Mouse (Mus musculus) brown adipose tissue, adult 24 weeks (tissue): ENCODE measurements around the gene Acbd5. TPM values are rescaled to one million over a fixed set of nuclear protein-coding genes. Genes with fewer than 3 reads are reported as not detected.
"Not testable (repeated sequence)": the region's sequence is repeated elsewhere in the genome, so short reads cannot be mapped to it uniquely, and the experiment has no call there.

Experiments used
- H3K27ac ChIP-seq: fragments of 200-500 bp; replicated peaks from 2 replicates; pipeline ENCODE4 v1.5.1; 2012; ENCODE audit warnings: low read depth, mild to moderate bottlenecking, low read length
- H3K4me1 ChIP-seq: fragments of 200-500 bp; 2 replicates; pipeline ENCODE4 v1.6.1; 2012; ENCODE audit warnings: low read length, mixed read lengths; ENCODE audit not compliant: control insufficient read depth, insufficient read depth, insufficient read length
- H3K4me3 ChIP-seq: fragments of 200-500 bp; 2 replicates; pipeline ENCODE4 v1.5.1; 2012; ENCODE audit warnings: low read depth, mild to moderate bottlenecking, low read length, moderate library complexity; ENCODE audit not compliant: insufficient read depth
- polyA plus RNA-seq: library from polyadenylated mRNA; stranded (reverse); fragments of >200 nt; gene quantifications from 2 replicates; pipeline ENCODE4 v1.2.4, GENCODE M21; 2012; ENCODE audit not compliant: missing spikeins, insufficient read depth, insufficient read length

Gene Acbd5
- 60.6 and 68.9 TPM in 2 replicates for polyA plus RNA-seq

DNA sequence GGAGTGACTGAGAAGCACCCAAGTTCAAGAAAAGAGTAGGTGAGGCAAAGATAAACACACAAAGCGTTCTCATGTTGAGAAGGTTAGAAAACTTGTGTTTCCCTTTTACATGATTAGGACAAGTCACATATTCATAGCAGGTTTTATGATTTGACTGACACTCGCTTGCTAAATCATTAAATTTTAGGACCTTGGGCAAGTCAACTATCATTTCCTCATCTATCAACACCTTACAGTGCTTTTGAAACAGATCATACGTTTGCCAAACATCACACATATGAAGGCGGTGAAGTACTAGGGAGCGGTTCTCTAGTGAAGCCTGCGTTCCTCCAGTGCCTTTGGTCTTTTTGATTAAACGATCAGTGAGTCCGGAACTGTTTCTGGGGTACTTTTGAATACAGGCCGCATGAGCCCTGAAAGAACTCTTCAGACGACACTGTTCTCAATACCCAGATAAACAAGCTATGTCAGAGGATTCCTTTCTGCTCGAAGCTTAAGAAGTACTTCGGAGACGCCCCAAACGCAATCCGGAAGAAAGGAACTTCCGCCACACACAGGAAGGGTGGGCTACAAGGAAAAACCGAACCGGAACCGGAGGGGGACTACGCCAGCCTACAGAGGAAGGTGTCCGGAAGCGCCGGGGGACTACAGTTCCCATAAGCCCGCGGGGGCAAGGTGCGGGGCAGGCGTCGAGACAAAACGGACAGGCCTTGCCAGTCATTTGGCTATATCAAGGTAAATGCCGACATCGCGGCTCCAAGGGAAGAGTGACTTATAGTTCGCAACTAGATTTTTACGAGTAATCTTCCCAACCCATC is at the start of gene Acbd5:
TSS of gene Acbd5 (plus strand) at position 616 of the 818 bp plus-strand sequence.
- Histone ChIP-seq H3K27ac (peak within 1 kb of the TSS; percentile 97), H3K4me3 (peak within 1 kb of the TSS; percentile 75), H3K4me1 (no peaks in the 10 kb centered on the region)

DNA sequence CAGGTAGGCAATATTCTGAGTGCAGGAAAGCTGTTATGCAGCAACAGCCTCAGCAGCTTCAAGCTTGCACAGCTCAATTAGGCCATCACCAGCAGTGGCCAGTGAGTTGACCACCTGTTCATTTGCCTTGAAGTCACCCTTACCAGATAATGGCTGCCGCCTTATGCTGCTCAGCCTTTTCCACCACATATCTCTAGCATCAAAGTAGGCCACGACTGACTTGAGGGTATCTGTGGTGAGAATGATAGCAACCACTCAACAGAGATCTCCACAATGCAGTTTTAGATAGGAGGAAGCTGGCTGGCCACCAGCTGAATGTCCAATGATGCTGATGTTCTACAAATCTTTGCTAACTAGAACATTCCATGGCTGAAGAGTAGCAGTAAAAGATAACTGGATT is 48.8 kb upstream of the Acbd5 start:
- no peak overlapping the region for H3K27ac ChIP-seq
- H3K4me3 ChIP-seq, result no peak overlapping the region
- H3K4me1 ChIP-seq, result peaks cover 27% of the 10 kb centered on the region

GRCm38 (mm10) chr2:23021320-23021719 is 46.6 kb upstream of the Acbd5 start:
- Histone ChIP-seq H3K27ac (peak overlapping the region; percentile 5; the same call in 1 of the 2 replicates), H3K4me3 (no peak overlapping the region), H3K4me1 (peaks cover 24% of the 10 kb centered on the region)

DNA sequence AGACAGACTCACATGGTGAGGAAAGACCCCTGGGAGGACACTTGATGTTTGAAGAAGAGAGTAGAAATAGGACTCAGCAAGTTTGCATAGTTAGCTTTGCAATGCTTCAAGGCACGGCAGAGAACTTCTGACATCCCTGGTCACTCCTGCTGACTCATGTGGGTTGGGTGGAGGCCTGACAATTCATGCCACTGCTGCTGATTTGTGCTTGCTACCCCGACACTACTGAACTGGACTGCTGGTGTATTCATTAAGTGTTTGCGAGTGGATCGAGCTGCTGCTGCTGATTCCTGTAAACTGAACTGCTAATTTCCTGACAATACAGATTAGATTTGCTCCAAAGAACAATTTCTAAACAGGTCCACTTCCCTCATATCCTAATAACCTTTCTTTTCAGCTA is 46.2 kb upstream of the Acbd5 start:
- Histone ChIP-seq H3K4me3 (no peak overlapping the region), H3K27ac (peak overlapping the region; percentile 5; the same call in 1 of the 2 replicates), H3K4me1 (peaks cover 21% of the 10 kb centered on the region)

DNA sequence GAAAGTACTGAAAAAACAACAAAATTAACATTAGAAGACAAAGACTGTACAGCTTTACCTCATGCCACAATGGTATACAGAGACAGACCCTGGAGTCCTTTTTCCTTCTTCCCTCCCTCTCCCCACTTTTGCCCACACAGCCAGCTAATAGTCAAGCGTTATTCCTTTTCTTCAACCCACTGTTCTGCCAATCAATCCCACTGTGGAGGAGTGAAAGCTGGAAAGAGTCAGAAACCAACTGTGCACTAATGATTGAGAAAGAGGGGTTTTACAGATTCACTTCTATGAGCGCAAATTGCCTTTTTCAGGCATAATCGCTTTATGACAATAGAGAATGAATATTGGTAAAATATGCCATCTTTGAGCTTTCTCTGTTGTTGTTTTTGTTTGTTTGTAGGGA is 44.9 kb upstream of the Acbd5 start:
- Histone ChIP-seq H3K4me3 (no peak overlapping the region), H3K27ac (no peak overlapping the region), H3K4me1 (peaks cover 22% of the 10 kb centered on the region)

DNA sequence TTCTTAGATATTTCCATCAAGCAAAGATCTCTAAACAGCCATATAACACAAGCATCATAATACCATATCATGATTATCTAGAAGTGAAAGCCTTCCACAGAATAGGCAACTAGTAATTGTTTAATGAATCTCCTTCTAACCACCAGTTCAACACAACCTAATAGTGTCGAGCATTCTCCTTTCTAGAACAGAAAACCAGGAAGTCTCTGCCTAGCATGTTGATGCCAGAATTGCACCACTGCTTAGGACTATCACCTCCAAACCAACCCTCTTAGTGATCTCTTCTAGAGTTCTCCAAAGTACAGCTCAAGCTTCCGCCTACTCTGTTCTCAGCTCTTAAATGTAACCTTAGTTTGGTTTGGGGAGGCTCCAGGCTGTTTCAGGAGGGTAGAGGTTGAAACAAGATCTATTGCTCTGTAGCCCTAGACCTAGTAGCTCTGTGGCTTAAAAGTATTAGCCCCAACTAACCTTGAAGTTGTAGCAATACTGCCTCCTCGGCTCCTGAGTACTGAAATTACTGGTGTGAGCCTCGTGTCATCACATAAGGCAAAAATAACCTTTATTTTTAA is 44.2 kb upstream of the Acbd5 start:
- no peak overlapping the region for H3K4me3 ChIP-seq
- peaks cover 22% of the 10 kb centered on the region for H3K4me1 ChIP-seq
- no peak overlapping the region for H3K27ac ChIP-seq

DNA sequence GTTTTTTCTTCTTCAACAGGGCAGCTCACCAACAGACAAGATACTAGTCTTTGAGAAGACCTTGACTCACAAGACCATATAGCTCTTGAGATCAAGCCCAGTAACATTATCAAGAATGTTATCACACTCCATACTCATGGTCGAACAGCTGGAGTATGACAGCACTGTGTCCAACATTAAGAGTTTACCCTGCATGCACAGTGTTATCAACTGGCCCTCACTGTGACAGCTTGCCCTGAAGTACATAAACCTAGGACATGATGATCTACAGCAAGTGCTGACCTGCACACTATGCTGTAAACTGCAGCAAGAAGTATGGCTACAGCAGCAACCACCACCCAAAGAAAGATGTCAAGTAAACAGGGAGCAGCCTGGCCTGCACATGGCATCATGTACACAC is 41.6 kb upstream of the Acbd5 start:
- Histone ChIP-seq H3K27ac (no peak overlapping the region), H3K4me3 (no peak overlapping the region), H3K4me1 (peaks cover 19% of the 10 kb centered on the region)

DNA sequence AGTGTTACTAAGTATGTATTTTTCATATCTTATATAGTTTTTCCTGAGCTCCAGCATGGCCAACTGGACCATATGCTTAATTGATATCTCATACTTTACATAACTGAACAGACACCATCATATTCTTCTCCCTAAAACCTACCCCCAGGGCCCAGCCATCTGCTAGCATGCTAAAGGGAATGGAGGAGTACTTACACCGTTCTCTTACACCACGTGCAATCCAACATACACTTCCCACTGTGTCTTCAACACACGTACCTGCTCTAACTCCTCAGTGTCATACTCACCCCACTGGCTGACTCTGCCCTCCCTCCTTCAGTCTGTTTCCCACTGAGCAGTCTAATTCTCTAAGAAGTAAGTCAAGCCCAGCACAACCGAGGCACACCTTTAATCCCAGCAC is 39.1 kb upstream of the Acbd5 start:
- H3K4me3 ChIP-seq, result no peak overlapping the region
- peaks cover 11% of the 10 kb centered on the region for H3K4me1 ChIP-seq
- H3K27ac ChIP-seq, result no peak overlapping the region

DNA sequence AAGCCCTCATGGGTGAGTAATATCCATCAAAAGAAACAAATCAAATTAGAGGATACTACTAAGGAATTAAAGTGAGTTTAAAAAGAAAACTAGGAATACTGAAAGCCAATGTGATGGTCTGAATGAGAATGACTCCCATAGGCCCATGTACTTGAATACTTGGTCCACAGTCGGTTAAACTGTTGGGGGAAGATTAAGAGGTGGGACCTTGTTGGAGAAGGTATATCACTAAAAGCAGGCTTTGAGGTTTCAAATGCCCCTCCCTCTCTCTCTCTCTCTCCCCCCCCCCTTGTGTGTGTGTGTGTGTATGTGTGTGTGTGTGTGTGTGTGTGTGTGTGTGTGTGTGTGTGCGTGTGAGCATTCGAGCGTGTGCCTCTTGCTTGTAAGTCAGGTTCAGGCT is 37.3 kb upstream of the Acbd5 start:
- Histone ChIP-seq H3K27ac (no peak overlapping the region), H3K4me1 (peaks cover 8% of the 10 kb centered on the region), H3K4me3 (no peak overlapping the region)

DNA sequence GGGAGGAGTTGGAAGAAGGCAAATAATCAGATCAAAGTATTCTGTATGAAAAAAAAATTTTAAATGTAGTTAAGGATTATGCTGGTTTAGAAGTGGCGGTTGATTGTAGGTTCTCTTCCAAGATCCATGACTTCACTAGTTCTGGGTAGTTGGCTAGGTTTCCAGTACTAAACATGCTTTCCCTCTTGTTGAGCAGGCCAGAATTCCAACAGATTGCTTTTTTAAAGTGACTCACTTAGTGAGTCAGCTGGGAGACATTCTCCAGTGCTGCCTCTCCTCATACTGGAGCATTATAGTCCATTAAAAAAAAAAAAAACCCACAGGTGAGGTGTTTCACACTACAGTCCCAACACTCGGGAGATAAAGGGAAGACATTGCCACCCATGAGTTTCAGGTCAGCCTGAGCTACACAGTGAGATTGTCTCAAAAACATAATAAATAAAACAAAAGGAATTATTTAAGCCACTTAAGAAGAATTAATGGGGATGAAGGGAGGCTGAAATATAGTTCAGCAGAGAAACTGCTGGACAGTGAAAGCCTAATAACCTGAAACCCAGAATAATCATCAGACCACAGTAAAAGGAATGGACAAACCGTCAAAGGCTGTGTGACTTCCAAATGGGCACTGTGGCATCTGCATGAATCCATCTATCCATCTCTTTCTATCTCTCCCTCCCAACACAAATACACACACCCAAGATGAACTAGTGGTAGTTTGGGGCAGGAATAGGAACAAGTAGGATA is 33.1 kb upstream of the Acbd5 start:
- H3K4me1 ChIP-seq, result peaks cover 9% of the 10 kb centered on the region
- no peak overlapping the region for H3K27ac ChIP-seq
- H3K4me3 ChIP-seq, result no peak overlapping the region

DNA sequence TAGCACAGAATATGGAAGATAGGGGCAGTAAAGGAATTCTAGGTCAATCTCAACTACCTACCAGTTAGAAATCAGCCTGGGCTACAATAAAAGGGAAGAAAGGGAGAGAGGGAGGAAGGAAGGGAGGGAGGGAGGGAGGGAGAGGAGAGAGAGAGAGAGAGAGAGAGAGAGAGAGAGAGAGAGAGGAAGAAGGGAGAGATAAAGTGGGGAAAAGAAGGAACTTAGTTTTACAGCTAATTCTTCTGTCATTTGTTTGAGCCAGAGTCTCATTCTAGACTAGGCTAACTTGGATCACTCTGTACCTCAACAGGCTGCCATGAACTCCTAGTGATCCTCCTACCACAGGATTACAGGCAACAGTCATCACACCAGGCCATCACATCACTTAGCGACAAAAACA is 32.5 kb upstream of the Acbd5 start:
- no peak overlapping the region for H3K4me3 ChIP-seq
- H3K4me1 ChIP-seq, result peaks cover 9% of the 10 kb centered on the region
- H3K27ac ChIP-seq, result no peak overlapping the region

DNA sequence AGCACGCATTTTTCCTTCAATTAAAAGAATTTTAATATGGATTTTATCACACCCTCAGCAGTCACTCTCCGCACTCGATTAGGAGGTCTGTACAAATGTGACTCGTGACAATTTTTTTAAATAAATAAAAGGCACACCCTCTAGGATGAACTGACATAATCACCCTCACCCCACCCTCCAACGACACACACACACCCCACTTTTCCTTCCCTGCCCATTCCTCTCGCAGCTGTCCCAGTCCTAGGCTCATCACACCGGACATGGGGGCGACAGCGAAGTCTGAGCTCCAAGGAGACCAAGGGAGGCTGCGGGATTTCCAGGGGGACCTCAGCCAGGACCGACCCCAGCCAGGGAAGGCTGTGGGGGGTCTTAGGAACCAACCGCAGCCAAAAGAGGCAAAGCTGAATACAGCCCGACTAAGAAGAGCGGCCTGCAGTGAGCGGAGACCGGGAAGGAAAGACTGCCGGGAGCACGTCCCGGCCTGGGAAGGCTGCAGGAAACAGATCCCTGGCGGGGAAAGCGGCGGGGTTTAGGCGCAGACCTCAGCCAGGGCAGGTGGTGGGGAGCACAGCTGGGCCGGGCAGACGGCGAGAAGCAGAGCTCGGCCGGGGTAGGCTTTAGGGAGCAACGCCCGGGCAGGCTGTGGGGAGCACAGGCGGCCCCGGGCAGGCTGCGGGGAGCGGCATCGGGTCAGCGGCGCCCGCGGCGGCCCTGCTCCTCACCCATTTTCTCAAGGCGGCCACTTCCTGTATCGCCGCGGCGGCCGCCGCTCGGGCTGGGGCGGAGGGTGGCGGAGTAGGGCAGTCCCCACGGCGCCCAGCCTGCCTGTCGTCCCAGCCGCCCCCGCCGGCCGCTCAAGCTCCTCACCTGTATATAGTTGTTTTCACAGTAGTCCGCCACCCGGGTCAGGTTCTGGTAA is 28.6 kb upstream of the Acbd5 start:
- Histone ChIP-seq H3K4me1 (peaks cover 6% of the 10 kb centered on the region), H3K4me3 (peak overlapping the region; percentile 95), H3K27ac (peak overlapping the region; percentile 89)

GRCm38 (mm10) chr2:23040001-23040646 is 27.8 kb upstream of the Acbd5 start, which contains the start of gene Abi1:
Gene Abi1, minus strand, starts transcription at chr2:23040241.
- peak within 1 kb of the TSS; percentile 89 for H3K27ac ChIP-seq
- H3K4me1 ChIP-seq, result peaks cover 5% of the 10 kb centered on the region
- peak within 1 kb of the TSS; percentile 95 for H3K4me3 ChIP-seq

DNA sequence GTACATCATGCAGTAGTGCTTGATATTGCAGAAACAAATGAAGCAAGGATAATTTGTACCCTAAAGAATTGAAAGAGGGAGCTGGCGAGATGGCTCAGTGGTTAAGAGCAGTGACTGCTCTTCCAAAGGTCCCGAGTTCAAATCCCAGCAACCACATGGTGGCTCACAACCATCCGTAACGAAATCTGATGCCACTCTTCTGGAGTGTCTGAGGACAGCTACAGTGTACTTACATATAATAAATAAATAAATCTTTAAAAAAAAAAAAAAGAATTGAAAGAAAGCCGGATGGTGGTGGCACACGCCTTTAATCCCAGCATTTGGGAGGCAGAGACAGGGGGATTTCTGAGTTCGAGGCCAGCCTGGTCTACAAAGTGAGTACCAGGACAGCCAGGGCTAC is 27.3 kb upstream of the Acbd5 start:
- peak overlapping the region; percentile 81 for H3K27ac ChIP-seq
- H3K4me3 ChIP-seq, result not testable (repeated sequence)

More for the DNA sequence above, 27.3 kb upstream of the Acbd5 start:
- not testable (repeated sequence) for H3K4me1 ChIP-seq
